Mouse (Mus musculus) embryonic fibroblast, embryonic 13.5 days (primary cell): ENCODE measurements around the gene Olfr287. TPM values are rescaled to one million over a fixed set of nuclear protein-coding genes. Genes with fewer than 3 reads are reported as not detected.
A peak's percentile ranks its signal among the peaks of the same experiment; 100 is the strongest.

Source experiments
- H3K27ac ChIP-seq: 2 replicates; pipeline ENCODE4 v1.5.1; 2012; ENCODE audit warnings: low read length, control low read depth, inconsistent platforms; ENCODE audit not compliant: insufficient read depth
- H3K4me1 ChIP-seq: 2 replicates; pipeline ENCODE4 v1.6.1; 2011; ENCODE audit warnings: low read length; ENCODE audit not compliant: control insufficient read depth, insufficient read depth
- H3K4me3 ChIP-seq: 2 replicates; pipeline ENCODE4 v1.5.1; 2011; ENCODE audit warnings: mild to moderate bottlenecking, control low read depth, low read length; ENCODE audit not compliant: insufficient read depth
- CTCF ChIP-seq: IDR thresholded peaks from 2 replicates; pipeline ENCODE4 v1.5.1; 2011; ENCODE audit warnings: mild to moderate bottlenecking, control low read depth, low read length, moderate library complexity, borderline replicate concordance; ENCODE audit not compliant: insufficient read depth
- POLR2A ChIP-seq: IDR thresholded peaks from 2 replicates; pipeline ENCODE4 v1.6.1; 2011; ENCODE audit warnings: low read depth, mild to moderate bottlenecking, control low read depth, low read length, moderate library complexity
- polyA plus RNA-seq: library from polyadenylated mRNA; stranded (reverse); fragments of >200 nt; gene quantifications from 2 replicates; pipeline ENCODE4 v1.2.4, GENCODE M21; 2011; ENCODE audit warnings: low read depth; ENCODE audit not compliant: missing spikeins, insufficient read length

The Olfr287 gene
- polyA plus RNA-seq, 1 experiment = not detected

- H3K4me3 ChIP-seq = no peak overlapping the region
- TF ChIP-seq CTCF (no peak), POLR2A (no peak)
- no peak overlapping the region for H3K27ac ChIP-seq
- H3K4me1 ChIP-seq = no peaks in the 10 kb centered on the region
Observed at GRCm38 (mm10) chr15:98170917-98171316, 49.9 kb downstream of the Olfr287 start.

GRCm38 (mm10) chr15:98170365-98170764 lies 50.5 kb downstream of the Olfr287 start:
- no peaks in the 10 kb centered on the region for H3K4me1 ChIP-seq
- H3K27ac ChIP-seq = no peak overlapping the region
- no peak overlapping the region for H3K4me3 ChIP-seq
- TF ChIP-seq CTCF (no peak), POLR2A (no peak)

- Histone ChIP-seq H3K27ac (no peak overlapping the region), H3K4me1 (no peaks in the 10 kb centered on the region), H3K4me3 (no peak overlapping the region)
- no peak for TF ChIP-seq POLR2A
- TF ChIP-seq CTCF = no peak
Observed at GRCm38 (mm10) chr15:98168622-98169004, 52.2 kb downstream of the Olfr287 start.

GRCm38 (mm10) chr15:98167645-98168621 lies 52.9 kb downstream of the Olfr287 start:
- Histone ChIP-seq H3K4me3 (peak overlapping the region; percentile 31), H3K4me1 (no peaks in the 10 kb centered on the region), H3K27ac (no peak overlapping the region)
- TF ChIP-seq POLR2A (no peak), CTCF (no peak)

- Histone ChIP-seq H3K4me3 (peak within 1 kb of the TSS; percentile 31), H3K27ac (no peak within 1 kb of the TSS), H3K4me1 (no peaks in the 10 kb centered on the region)
- no peak for TF ChIP-seq CTCF
- no peak for TF ChIP-seq POLR2A
Observed at GRCm38 (mm10) chr15:98166963-98167644, 53.8 kb downstream of the Olfr287 start, which contains the start of gene Ccdc184. Gene Ccdc184, plus strand, starts transcription at chr15:98167158.

- Histone ChIP-seq H3K4me1 (no peaks in the 10 kb centered on the region), H3K27ac (no peak within 1 kb of the TSS), H3K4me3 (no peak within 1 kb of the TSS)
- TF ChIP-seq CTCF = no peak
- TF ChIP-seq POLR2A = no peak
Observed at GRCm38 (mm10) chr15:98165525-98165924, 55.3 kb downstream of the Olfr287 start, which contains the start of gene Asb8. Gene Asb8, minus strand, starts transcription at chr15:98165625.

- TF ChIP-seq CTCF = no peak
- no peak for TF ChIP-seq POLR2A
- H3K4me3 ChIP-seq = no peak overlapping the region
- no peaks in the 10 kb centered on the region for H3K4me1 ChIP-seq
- no peak overlapping the region for H3K27ac ChIP-seq
Observed at GRCm38 (mm10) chr15:98162561-98162960, 58.3 kb downstream of the Olfr287 start.

- H3K4me1 ChIP-seq = no peaks in the 10 kb centered on the region
- no peak overlapping the region for H3K4me3 ChIP-seq
- no peak for TF ChIP-seq CTCF
- no peak overlapping the region for H3K27ac ChIP-seq
Observed at GRCm38 (mm10) chr15:98161026-98161805, 59.6 kb downstream of the Olfr287 start.

- H3K4me1 ChIP-seq = no peaks in the 10 kb centered on the region
- H3K27ac ChIP-seq = no peak overlapping the region
- H3K4me3 ChIP-seq = no peak overlapping the region
- TF ChIP-seq CTCF = no peak
- TF ChIP-seq POLR2A = no peak
Observed at GRCm38 (mm10) chr15:98157253-98157652, 63.6 kb downstream of the Olfr287 start.

Other genes starting within 250 kb of the Olfr287 start
- 12.7 and 31.5 TPM in 2 replicates for gene Col2a1, start 216.4 kb downstream of the Olfr287 start, polyA plus RNA-seq
- 20.6 and 24.4 TPM in 2 replicates for gene Pfkm, start 128.5 kb downstream of the Olfr287 start, polyA plus RNA-seq
- 23.3 and 30.6 TPM in 2 replicates for gene Senp1, start 127.3 kb downstream of the Olfr287 start, polyA plus RNA-seq
- 26.8 and 31.5 TPM in 2 replicates for gene Asb8, start 55.4 kb downstream of the Olfr287 start, polyA plus RNA-seq
- 0.18 and 0.22 TPM in 2 replicates for gene Ccdc184, start 53.9 kb downstream of the Olfr287 start, polyA plus RNA-seq
- not detected in 2 replicates for gene Olfr288, start 25.5 kb downstream of the Olfr287 start, polyA plus RNA-seq
- gene Gm44579, start 79 bp downstream of the Olfr287 start, polyA plus RNA-seq = not detected in 2 replicates
- gene Olfr286, start 13.4 kb upstream of the Olfr287 start, polyA plus RNA-seq = not detected in 2 replicates
- not detected in 2 replicates for gene H1fnt, start 36.2 kb upstream of the Olfr287 start, polyA plus RNA-seq
- 0.38 and 0.40 TPM in 2 replicates for gene Zfp641, start 75.1 kb upstream of the Olfr287 start, polyA plus RNA-seq
- gene Olfr285, start 96.3 kb upstream of the Olfr287 start, polyA plus RNA-seq = not detected in 2 replicates
- gene Olfr284, start 119.9 kb upstream of the Olfr287 start, polyA plus RNA-seq = not detected in 2 replicates
- gene Olfr283, start 159.9 kb upstream of the Olfr287 start, polyA plus RNA-seq = not detected in 2 replicates
- gene Olfr282, start 210.2 kb upstream of the Olfr287 start, polyA plus RNA-seq = not detected in 2 replicates
- gene Olfr281, start 231.5 kb upstream of the Olfr287 start, polyA plus RNA-seq = not detected in 2 replicates
- not detected in 2 replicates for gene OR5BS1P, start 248.8 kb upstream of the Olfr287 start, polyA plus RNA-seq